13 mouse cellular contexts compared by ENCODE assay signal in genomic region chr6:140816359-140816758, GRCm38 (mm10).
"Had no signal": no experiment of that assay in that cellular context is flagged by ENCODE, and none has a peak within 500 bp of the region (broad histone marks: within the 10 kb centered on the region; RNA-seq: fewer than 3 reads in every experiment).

No protein-coding gene starts in this region.

- H3K27me3 ChIP-seq: limb, embryonic 13.5 days; liver, embryonic 15.5 days; lung, embryonic 15.5 days; neural tube, embryonic 15.5 days had no signal

- H3K9me3 ChIP-seq: limb, embryonic 13.5 days; liver, embryonic 15.5 days; lung, embryonic 15.5 days; midbrain, embryonic 10.5 days; neural tube, embryonic 15.5 days had no signal

- DNase-seq: kidney, postnatal 10 days; kidney, postnatal 4 days; left cerebral cortex, postnatal 4 days; lung, postnatal 14 days had no signal

- H3K9ac ChIP-seq: limb, embryonic 13.5 days; liver, embryonic 15.5 days; lung, embryonic 15.5 days; neural tube, embryonic 15.5 days had no signal

- H3K4me3 ChIP-seq: layer of hippocampus, adult 2 months; limb, embryonic 13.5 days; liver, embryonic 15.5 days; lung, embryonic 15.5 days; midbrain, embryonic 10.5 days; myocyte; neural tube, embryonic 15.5 days had no signal

- H3K4me1 ChIP-seq: limb, embryonic 13.5 days; liver, embryonic 15.5 days; neural tube, embryonic 15.5 days had no signal

- H3K27ac ChIP-seq: layer of hippocampus, adult 2 months; limb, embryonic 13.5 days; liver, embryonic 15.5 days; lung, embryonic 15.5 days; macrophage; midbrain, embryonic 10.5 days; neural tube, embryonic 15.5 days; stomach, postnatal 0 days had no signal

- H3K36me3 ChIP-seq: limb, embryonic 13.5 days; liver, embryonic 15.5 days; lung, embryonic 15.5 days; midbrain, embryonic 10.5 days; neural tube, embryonic 15.5 days had no signal
